Mouse (Mus musculus): ENCODE measurements at regions not wholly inside any gene's neighbourhood (a gene's known extent, or its start where the extent isn't known, plus 50 kb on each side); places are given as distances from the start of the nearest gene placed in this dataset.
"Not testable (repeated sequence)": the region's sequence is repeated elsewhere in the genome, so short reads cannot be mapped to it uniquely, and the experiment has no call there.

DNA sequence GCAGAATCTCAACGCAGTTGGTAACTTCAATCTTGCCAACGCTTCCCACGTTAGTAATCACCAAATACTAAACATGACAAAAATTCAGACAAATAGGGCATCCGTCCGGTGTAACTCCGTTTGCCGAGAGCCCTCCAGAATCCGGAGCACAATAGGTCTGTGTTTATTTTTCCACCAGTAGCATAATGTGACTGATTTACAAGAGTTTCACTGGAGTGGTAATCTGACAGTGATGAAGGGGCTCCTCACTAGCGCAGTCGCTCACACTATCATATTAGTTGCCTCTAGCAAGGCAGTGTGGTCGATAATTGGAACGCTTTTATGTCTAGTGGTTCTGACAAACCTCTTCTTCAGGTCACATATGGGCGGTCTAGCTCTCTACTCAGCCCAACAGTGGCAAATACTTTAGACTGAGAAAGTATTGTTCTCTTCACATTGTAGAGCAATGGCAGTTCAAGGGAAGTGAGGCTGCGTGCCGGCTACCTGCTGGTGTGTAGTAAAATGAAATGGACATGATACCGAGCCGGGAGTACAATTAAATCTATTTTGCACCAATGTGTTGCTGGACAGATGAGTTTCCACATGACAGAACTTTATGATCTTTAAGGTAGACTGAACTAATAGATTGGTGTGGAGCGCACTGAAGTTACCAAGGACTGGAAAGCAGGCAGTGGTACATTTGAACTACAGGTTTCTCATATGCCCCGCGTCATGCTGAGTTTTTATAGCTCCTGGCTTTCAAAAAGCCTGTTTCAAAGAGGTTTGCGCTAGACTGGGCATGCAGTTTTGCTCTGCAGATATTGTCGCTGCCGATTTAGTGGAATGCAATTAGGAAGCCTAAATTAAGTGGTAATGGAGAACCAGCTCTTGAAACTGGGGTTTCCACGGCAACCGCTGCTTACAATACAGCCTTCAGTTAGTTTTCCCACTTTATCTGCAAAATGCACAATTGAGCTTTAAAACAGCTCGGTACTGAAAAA lies 155.7 kb upstream of the Pou3f3 start:
- ATAC-seq (ENCODE audit: low TSS enrichment): peak; percentile 24; the same call in 1 of the 2 replicates

DNA sequence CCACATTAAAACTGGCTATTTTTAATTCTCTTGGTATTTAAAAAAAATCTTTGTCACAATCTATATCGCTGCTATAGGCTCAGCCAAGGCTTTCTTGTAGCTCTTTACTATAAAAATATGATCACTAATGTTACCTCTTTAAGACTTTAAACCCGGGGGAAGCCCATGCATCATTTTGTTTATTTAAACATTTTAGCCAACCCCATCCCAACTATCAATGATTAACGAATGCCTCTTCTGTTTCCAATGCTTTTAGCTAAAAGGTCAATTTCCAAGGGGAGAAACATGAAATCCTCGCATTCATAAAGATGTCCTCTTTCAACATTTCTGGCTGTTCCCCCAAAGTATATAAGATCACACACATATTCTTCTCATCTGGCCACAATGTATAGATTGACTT lies 153.6 kb upstream of the Pou3f3 start:
- no peak for ATAC-seq (ENCODE audit: low TSS enrichment)

DNA sequence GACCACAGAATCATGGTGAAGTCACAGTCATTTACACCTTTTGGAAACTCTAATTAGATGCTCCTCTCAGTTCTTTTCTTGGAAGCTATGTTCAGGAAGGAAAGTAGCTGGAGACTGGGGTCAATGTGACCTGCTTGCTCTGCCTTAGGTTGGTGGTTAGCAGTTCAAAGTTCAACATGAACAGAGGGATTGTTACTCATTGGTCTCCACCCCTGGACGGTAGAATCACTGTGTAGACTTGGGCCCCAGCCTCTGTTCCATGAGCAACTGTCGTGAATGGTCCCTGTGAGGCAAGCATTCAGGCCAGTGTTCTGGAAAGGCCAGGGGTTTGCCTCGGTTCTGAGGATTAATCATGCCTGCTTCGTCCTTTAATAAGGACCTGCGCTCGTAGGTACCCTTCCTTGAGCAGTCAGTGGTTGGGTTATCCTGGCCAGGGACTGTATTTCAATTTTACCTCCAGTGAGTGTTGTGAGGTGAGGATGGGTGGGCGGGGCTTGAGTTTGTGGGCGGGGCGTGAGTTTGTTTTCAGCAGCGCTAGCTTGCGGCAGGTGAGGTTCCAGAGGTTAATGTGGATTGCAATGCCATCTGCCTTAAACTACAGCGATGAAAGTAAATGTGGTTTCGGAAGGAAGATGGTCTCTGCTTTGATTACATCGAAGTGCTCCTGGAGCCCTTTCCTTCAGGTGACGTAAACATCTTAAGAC lies 152.6 kb upstream of the Pou3f3 start:
- no peak for ATAC-seq (ENCODE audit: low TSS enrichment)

DNA sequence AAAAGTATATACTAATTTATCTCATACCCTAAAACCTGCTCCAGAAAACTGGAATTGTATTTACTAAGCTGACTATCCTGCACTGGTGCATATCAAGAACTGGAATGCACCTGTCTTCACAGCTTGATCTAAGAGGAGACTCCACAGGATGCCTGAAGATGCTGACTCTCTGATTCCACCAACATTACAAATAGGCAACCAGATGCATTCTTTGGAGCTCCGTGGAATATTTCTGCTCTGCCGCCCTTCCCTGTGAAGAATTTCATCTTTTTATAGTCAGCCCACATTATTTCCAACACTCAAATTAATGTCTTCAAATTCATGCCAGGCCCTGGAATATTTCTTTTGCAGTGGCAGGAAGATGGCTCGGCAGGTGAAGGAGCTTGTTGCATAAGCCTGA lies 148.7 kb upstream of the Pou3f3 start:
- peak; percentile 55 for ATAC-seq (ENCODE audit: low TSS enrichment)

DNA sequence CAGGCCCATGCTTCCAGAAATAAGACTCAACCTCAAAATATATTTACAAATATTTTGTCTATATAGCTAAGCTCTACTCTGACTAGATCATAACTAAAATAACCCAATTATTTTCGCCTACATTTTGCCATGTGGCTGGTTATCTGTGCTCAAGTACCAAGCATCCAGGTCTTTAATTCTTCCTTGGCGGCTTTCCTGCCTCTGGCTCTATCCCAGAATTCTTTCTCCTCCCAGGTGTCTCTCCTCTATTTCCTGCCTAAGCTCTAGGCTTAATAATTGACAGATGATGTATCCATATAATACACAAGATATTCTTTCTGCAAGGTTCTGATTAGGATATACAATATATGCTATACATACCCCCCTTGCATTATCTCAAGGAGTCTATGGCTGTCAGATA lies 138.3 kb upstream of the Pou3f3 start:
- ATAC-seq (ENCODE audit: low TSS enrichment): no peak

GRCm38 (mm10) chr1:42567640-42568039 lies 127.9 kb upstream of the Pou3f3 start:
- no peak for ATAC-seq (ENCODE audit: low TSS enrichment)

- ATAC-seq (ENCODE audit: low TSS enrichment): no peak; the same call in 1 of the 2 replicates
Measured at GRCm38 (mm10) chr1:42585191-42585590, 110.4 kb upstream of the Pou3f3 start.

DNA sequence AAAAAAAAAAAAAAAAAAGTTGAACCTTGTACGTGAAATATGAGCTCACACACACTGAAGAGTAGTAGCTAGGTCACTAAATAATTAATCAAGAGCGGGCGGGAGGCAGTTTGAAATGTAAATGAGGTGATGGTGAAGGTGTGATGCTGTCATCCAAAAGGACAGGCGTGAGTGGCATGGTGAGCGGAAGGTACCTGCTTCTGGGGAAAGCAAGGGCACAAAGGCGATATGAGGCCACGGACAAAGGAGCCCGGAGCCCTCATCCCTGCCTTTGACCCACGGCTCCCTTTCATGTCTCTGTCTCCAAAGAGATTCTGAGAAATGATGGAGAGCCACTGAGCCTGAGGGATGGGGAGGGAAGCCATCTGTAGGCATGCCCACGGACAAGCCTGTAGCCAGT lies 107.1 kb upstream of the Pou3f3 start:
- ATAC-seq (ENCODE audit: low TSS enrichment): no peak

GRCm38 (mm10) chr1:42589442-42589841 lies 106.1 kb upstream of the Pou3f3 start:
- no peak for ATAC-seq (ENCODE audit: low TSS enrichment)

DNA sequence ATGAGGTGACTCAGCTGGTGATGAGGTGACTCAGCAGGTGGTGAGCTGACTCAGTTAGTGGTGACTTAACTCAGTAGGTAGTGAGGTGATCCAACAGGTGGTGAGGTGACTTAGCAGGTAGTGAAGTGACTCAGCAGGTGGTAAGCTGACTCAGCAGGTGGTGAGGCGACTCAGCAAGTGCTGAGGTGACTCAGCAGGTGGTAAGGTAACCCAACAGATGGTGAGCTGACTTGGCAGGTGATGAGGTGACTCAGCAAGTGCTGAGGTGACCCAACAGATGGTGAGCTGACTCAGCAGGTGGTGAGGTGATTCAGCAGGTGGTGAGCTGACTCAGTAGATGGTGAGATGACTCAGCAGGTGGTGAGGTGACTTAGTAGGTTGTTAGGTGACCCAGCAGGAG lies 103.7 kb upstream of the Pou3f3 start:
- ATAC-seq (ENCODE audit: low TSS enrichment): no peak

- no peak for ATAC-seq (ENCODE audit: low TSS enrichment)
Measured at GRCm38 (mm10) chr1:42597065-42597464, 98.5 kb upstream of the Pou3f3 start.

- ATAC-seq (ENCODE audit: low TSS enrichment): peak; percentile 86
Measured at GRCm38 (mm10) chr1:42599238-42599637, 96.3 kb upstream of the Pou3f3 start.

- no peak for ATAC-seq (ENCODE audit: low TSS enrichment)
Measured at GRCm38 (mm10) chr1:42606251-42606650, 89.3 kb upstream of the Pou3f3 start.

GRCm38 (mm10) chr1:42607466-42608043 lies 88.0 kb upstream of the Pou3f3 start:
- not testable (repeated sequence) for ATAC-seq (ENCODE audit: low TSS enrichment)

DNA sequence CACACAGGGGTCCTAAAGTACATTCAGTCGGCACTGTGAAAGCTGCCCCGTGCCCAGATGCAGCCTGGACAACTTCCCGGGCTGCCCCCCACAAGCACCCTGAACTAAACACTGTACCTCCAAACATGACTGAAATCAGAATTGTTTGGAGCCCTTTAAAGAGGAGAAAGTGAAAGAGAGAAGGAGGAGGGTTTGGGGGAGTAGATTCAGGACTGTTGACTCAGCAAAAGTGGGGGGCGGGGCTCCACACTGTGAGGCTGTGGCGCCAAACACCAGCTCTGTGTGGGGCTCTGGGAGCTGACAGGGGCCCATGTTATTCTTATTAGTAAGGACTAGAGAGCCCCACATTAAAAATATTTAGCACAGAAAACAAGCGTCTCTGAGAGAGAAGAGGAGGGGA lies 71.8 kb upstream of the Pou3f3 start:
- no peak for ATAC-seq (ENCODE audit: low TSS enrichment)

- ATAC-seq (ENCODE audit: low TSS enrichment): no peak
Measured at GRCm38 (mm10) chr1:42628800-42629199, 66.8 kb upstream of the Pou3f3 start.

DNA sequence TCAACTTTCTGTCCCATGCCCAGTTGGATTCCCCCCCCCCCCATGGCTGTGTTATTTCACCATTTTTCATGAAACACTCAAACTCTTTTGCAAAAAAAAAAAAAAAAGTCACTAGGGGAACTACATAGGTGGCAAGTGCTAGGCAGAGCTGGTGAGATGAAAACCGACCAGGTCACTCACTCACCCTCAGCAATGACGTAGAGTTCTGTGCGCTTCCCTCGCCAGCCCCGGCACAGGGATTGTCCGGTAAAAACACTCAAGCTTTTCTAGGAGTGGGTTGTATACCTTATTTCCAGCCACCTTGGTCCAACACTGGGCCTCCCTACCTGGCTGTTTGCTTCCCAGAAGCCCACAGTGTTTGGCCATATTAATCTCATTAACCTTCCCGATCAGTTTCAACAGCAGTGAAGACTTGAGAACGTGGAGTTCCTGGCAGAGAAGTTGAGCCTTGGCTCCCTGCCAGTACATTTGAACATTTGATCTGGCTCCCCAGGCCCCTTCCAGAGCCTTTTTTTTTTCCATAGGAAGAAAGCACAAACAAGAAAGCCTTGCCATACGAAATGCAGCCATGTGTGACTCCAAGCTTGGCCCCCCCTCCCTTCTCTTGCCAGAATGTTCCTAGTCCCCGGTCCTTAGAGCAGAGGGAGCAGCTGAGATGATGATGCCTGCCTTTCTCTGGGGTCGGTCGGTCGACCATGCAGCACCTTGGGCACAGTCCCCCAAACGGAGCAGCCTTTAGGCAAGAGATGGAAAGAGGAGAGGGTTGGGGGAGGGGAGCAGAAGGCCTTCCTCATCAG lies 65.9 kb upstream of the Pou3f3 start:
- ATAC-seq (ENCODE audit: low TSS enrichment): no peak

DNA sequence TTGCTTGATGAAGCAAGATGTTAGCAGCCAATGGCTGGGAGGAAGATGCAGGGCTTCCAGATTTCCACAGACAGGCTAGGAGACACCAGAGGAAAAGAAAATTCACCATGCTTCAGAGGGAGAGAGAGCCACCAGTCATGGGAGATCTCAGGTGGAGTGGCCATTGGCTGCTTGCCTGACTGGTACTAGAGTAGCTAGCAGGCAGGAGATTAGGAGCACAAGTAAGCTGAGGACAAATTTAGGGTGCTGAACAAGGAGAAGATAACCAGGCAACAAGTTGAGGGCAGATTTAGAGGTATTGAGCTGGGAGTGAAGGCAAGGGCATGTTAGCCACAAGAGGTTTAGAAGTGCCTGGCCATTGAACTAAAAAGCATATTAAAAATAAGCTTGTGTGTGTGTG lies 63.3 kb upstream of the Pou3f3 start:
- no peak for ATAC-seq (ENCODE audit: low TSS enrichment)

DNA sequence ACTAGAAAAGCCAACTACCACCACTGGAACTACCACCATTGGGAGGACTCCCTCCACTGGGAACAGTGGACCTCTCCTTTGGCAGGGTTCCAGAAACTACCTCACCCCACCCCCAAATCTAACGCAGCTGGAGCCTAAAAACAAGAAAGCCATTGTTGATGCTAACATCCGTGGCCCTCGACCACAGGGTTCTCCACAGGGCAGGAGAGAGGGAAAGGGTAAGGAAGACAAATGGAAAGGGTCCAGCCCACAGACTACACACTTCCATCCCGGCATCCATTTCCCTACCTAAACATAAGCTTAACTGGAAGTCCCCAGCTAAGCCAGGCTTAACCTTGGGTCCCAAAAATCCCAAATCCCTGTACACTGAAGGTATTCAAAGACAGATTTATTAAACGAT lies 59.0 kb upstream of the Pou3f3 start:
- ATAC-seq (ENCODE audit: low TSS enrichment): no peak

Data from frontal cortex, adult (tissue).